Mouse (Mus musculus) kidney, adult 11 months (tissue): ENCODE measurements around the gene Il5ra.

Source experiments
- DNase-seq: peaks from one replicate; pipeline ENCODE4 v3.0.0; 2022

The Il5ra gene

DNA sequence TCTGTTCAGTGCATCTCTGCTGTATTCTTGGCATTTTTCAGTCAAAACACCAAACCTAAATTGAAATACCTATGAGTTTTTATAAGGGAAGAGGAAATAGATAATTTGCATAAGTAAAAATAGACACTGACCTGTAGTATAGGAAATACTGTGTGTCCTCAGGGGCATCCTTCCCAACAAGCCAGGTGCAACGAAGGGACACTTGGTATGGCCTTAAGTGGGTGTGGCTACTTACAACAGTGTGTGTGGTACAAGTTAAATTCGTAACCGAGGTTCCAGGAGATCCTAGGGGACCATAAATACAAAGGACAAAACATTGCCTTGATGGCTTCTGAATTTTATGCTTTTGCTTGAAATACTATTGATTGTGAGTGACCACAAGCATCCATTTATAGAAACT, 10.6 kb downstream of the Il5ra start:
- DNase-seq, result no peak

DNA sequence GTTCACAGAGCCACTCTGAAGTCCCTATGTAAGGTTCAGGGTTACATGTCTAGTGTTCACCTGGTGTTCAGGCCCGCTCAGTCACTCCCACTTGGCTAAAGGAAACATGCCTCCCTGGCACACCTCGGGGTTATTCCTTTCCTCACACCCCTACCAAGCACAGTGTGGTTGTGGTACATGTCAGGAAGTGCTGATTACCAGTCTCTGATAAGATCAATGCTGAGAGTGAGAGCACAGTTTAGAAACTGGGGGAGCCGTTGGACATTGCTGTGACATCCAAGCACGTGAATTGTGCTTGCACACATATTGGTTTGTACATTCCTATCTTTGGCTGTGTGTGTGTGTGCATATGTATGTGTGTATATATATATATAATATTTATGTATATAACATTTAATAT, 16.3 kb downstream of the Il5ra start:
- DNase-seq, result no peak

GRCm38 (mm10) chr6:106729682-106730314, 19.0 kb downstream of the Il5ra start:
- DNase-seq, result peak; percentile 61

DNA sequence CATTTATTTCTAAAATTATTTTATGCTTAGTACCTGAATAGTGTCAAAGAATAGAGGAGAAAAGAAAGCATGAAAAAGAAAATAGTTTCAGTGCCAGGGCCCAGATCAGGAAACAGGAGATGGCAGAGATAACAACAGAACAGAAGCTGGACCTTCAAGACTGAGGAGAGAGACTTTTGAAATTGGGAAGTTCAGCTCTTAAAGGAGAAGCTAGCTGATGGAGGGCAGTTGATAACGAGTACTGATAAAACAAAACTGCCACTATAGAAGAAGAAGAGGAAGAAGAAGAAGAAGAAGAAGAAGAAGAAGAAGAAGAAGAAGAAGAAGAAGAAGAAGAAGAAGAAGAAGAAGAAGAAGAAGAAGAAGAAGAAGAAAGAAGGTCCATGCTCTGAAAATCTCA, 21.1 kb downstream of the Il5ra start:
- no peak for DNase-seq

DNA sequence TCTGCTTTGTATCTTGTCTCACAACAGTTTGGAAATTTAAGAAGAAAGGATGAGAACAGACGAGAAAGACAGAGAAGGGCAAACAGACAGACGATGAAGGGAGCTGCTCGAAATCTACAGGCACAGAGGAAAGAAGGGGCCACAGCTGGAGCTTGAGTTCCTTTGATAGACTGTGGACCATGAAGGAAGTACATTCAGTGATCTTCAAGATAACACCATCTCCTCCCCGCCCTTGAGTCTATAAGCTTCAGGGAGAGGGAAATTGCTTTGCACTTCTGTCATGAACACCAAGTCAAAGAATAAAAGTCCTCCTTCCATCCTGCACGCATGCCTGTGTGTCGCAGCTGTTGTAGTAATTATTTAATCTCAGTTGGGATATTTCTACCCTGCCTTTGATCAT, 22.8 kb downstream of the Il5ra start:
- no peak for DNase-seq

- no peak for DNase-seq
Observed at GRCm38 (mm10) chr6:106725642-106726041, 23.2 kb downstream of the Il5ra start.

DNA sequence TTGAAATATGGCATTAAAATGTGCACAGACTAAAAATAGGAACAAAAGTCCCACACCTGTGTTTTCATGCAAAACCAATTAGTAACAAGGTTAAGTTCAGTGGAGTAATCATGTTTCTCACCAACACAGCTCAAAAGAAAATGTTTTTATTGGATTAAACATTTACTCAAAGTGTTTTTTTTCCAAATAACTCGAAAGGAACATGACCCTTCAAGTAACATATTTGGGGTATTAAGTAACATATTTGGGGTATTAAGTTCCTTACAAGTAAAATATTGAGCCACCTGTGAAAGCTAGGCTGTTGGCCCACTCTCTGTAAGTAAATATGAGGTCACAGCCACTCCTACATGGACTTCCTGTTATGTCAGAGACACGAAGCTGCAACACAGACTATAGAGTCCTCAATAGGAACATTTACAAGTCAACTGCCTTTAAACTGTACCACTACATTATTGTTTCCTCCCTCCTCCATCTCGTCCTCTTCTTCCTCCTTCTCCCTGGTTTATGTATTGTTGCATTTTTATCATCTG, 43.3 kb downstream of the Il5ra start:
- peak; percentile 20 for DNase-seq

- DNase-seq, result peak; percentile 66
Observed at GRCm38 (mm10) chr6:106701931-106702330, 46.9 kb downstream of the Il5ra start.

DNA sequence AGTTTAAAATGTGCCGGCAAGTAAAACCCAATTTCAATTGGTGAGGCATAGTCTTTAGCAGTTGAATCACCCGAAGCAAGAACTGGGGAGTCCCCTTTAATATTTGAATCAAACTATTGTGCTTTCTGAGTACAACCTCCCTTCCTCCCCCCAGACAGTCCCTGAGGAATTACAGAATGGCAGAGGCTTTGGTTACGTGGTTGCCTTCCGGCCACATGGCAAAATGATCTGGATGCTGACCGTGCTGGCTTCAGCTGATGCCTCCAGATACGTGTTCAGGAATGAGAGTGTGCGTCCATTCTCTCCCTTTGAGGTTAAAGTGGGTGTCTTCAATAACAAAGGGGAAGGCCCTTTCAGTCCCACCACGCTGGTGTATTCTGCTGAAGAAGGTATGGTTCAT, 73.3 kb downstream of the Il5ra start:
- no peak for DNase-seq

DNA sequence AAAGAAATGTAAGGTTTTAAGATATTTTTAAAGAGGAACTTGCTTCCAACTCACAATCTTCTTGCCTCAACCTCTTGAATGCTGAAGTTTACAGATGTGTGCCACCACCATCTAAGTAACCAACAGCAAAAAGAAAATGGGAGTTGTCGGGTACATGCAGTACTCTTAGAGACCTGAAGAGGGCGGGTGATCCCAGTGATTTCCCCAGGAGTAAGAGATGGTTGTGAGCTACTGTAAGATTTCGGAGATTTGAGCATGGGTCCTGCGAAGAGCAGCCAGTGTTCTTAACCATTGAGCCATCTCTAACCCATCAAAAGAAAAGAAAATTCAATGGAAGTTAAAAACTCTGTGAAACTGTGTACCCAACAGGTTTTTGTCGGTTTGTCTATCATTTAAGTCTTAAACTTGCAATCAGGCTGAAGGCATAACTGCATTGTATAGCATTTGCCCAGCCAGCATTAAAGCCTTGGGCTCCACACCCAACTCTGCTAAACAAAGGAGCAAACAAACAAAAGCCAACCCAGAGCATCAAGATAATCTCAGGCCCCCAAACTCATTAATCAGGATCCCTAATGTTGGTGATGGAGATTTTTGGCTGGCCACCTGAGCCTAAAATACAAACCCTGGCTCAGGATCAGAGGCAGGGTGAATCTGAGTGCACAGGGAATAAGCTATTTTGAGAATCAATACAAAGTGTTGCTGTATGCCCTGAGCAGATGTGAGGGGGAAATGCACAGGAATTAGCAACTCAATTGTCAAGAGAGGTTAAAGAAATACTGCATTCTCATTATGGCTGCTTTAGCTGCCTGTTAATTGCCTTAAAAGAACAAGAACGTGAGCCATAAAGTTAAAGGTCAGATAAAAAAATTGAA, 84.8 kb downstream of the Il5ra start:
- peak; percentile 35 for DNase-seq
